Mouse (Mus musculus): Measurements from ENCODE around the gene Ptprd.

- TF ChIP-seq POLR2A (IDR thresholded peaks at IDR 0.05; ENCODE audit: borderline replicate concordance, extremely low read depth, insufficient read depth, insufficient read length, poor library complexity, severe bottlenecking) (no peak), CTCF (IDR thresholded peaks at IDR 0.05; ENCODE audit: borderline replicate concordance, extremely low read depth, insufficient read depth, insufficient read length) (no peak)
Measured at GRCm38 (mm10) chr4:76327346-76327745, 1884.4 kb downstream of the Ptprd start.
